Mouse (Mus musculus): ENCODE data around the gene Gm17387.

GRCm38 (mm10) chr7:141006914-141007313, 22.0 kb upstream of the Gm17387 start:
- TF ChIP-seq EP300 (IDR thresholded peaks at IDR 0.05; ENCODE audit: insufficient read depth, low read depth, low read length) (no peak), CTCF (IDR thresholded peaks at IDR 0.05; ENCODE audit: low read depth, low read length) (no peak)
